Mouse (Mus musculus): ENCODE measurements around the gene Gm49450. TPM values are rescaled to one million over a fixed set of nuclear protein-coding genes. Genes with fewer than 3 reads are reported as not detected.

Gene Gm49450
- polyA plus RNA-seq, 1 experiment: 559 TPM

DNA sequence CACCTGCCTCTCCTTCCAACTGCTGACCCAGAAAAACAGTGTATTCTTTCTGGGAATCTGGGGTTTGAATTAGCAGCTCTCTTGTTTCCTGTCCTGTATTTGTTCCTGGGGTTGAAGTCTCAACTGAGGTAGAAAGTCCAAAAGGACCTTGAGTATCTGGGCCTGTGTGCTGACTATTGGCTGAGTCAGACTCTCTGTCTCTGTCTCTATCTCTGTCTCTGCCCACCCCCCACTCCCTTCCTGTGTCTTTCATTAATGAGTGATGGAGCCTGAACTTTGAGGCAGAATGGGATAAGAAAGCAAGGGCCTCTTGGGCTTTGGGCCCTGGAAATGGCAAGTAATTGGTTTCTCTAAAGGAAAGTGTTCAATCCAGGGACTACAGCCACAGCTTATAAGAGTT lies 69.7 kb downstream of the Gm49450 start:
- TF ChIP-seq CTCF (IDR thresholded peaks at IDR 0.05; ENCODE audit: borderline replicate concordance, insufficient read depth, low read length) (no peak), POLR2A (IDR thresholded peaks at IDR 0.05; ENCODE audit: low read depth, low read length) (no peak)
- Histone ChIP-seq H3K4me1 (ENCODE audit: control insufficient read depth, insufficient read depth, low read length) (no peaks in the 10 kb centered on the region), H3K27ac (ENCODE audit: insufficient read depth, low read length) (no peak overlapping the region), H3K4me3 (ENCODE audit: insufficient read depth, low read length) (no peak overlapping the region)

Other genes with a start within 250 kb of the Gm49450 start
- 2.7 and 3.2 TPM in 2 replicates for gene Ccdc65, start 245.3 kb downstream of the Gm49450 start, polyA plus RNA-seq (2011; ENCODE audit: insufficient read length, low read depth, missing spikeins)
- 48.6 and 57.3 TPM in 2 replicates for gene Fkbp11, start 225.4 kb downstream of the Gm49450 start, polyA plus RNA-seq (2011; ENCODE audit: insufficient read length, low read depth, missing spikeins)
- gene Arf3, start 190.3 kb downstream of the Gm49450 start, polyA plus RNA-seq (2011; ENCODE audit: insufficient read length, low read depth, missing spikeins): 91.3 and 112 TPM in 2 replicates
- 1.9 and 5.8 TPM in 2 replicates for gene Wnt10b, start 175.4 kb downstream of the Gm49450 start, polyA plus RNA-seq (2011; ENCODE audit: insufficient read length, low read depth, missing spikeins)
- gene Wnt1, start 163.7 kb downstream of the Gm49450 start, polyA plus RNA-seq (2011; ENCODE audit: insufficient read length, low read depth, missing spikeins): not detected in 2 replicates
- gene Ddn, start 144.1 kb downstream of the Gm49450 start, polyA plus RNA-seq (2011; ENCODE audit: insufficient read length, low read depth, missing spikeins): not detected in 2 replicates
- 94.2 and 101 TPM in 2 replicates for gene Prkag1, start 122.0 kb downstream of the Gm49450 start, polyA plus RNA-seq (2011; ENCODE audit: insufficient read length, low read depth, missing spikeins)
- 28.0 and 31.5 TPM in 2 replicates for gene Kmt2d, start 82.3 kb downstream of the Gm49450 start, polyA plus RNA-seq (2011; ENCODE audit: insufficient read length, low read depth, missing spikeins)
- 6.0 and 7.8 TPM in 2 replicates for gene Rhebl1, start 59.0 kb downstream of the Gm49450 start, polyA plus RNA-seq (2011; ENCODE audit: insufficient read length, low read depth, missing spikeins)
- 0.14 and 0.27 TPM in 2 replicates for gene Dhh, start 55.0 kb downstream of the Gm49450 start, polyA plus RNA-seq (2011; ENCODE audit: insufficient read length, low read depth, missing spikeins)
- gene Lmbr1l, start 35.3 kb downstream of the Gm49450 start, polyA plus RNA-seq (2011; ENCODE audit: insufficient read length, low read depth, missing spikeins): 11.3 and 14.7 TPM in 2 replicates
- 3,138 and 3,689 TPM in 2 replicates for gene Tuba1b, start 19.0 kb downstream of the Gm49450 start, polyA plus RNA-seq (2011; ENCODE audit: insufficient read length, low read depth, missing spikeins)
- 1,082 and 1,134 TPM in 2 replicates for gene Tuba1a, start 152 bp upstream of the Gm49450 start, polyA plus RNA-seq (2011; ENCODE audit: insufficient read length, low read depth, missing spikeins)
- gene Tuba1c, start 76.3 kb upstream of the Gm49450 start, polyA plus RNA-seq (2011; ENCODE audit: insufficient read length, low read depth, missing spikeins): 171 and 395 TPM in 2 replicates
- 0.60 TPM in 1 of 2 replicates, not detected in the other for gene Prph, start 101.6 kb upstream of the Gm49450 start, polyA plus RNA-seq (2011; ENCODE audit: insufficient read length, low read depth, missing spikeins)
- 12.2 and 19.9 TPM in 2 replicates for gene Troap, start 121.0 kb upstream of the Gm49450 start, polyA plus RNA-seq (2011; ENCODE audit: insufficient read length, low read depth, missing spikeins)
- gene C1ql4, start 134.3 kb upstream of the Gm49450 start, polyA plus RNA-seq (2011; ENCODE audit: insufficient read length, low read depth, missing spikeins): not detected in 2 replicates
- gene Dnajc22, start 139.6 kb upstream of the Gm49450 start, polyA plus RNA-seq (2011; ENCODE audit: insufficient read length, low read depth, missing spikeins): not detected in 2 replicates
- 37.7 and 41.7 TPM in 2 replicates for gene Spats2, start 172.4 kb upstream of the Gm49450 start, polyA plus RNA-seq (2011; ENCODE audit: insufficient read length, low read depth, missing spikeins)